Mouse (Mus musculus) kidney, adult 8-10 months (tissue): Measurements from ENCODE around the gene Dynlt1b.
"Not testable (repeated sequence)": the region's sequence is repeated elsewhere in the genome, so short reads cannot be mapped to it uniquely, and the experiment has no call there.

Experiments used
- DNase-seq, 2 experiments: peaks; one replicate each; pipeline ENCODE4 v3.0.0; 2022

Dynlt1b gene

DNA sequence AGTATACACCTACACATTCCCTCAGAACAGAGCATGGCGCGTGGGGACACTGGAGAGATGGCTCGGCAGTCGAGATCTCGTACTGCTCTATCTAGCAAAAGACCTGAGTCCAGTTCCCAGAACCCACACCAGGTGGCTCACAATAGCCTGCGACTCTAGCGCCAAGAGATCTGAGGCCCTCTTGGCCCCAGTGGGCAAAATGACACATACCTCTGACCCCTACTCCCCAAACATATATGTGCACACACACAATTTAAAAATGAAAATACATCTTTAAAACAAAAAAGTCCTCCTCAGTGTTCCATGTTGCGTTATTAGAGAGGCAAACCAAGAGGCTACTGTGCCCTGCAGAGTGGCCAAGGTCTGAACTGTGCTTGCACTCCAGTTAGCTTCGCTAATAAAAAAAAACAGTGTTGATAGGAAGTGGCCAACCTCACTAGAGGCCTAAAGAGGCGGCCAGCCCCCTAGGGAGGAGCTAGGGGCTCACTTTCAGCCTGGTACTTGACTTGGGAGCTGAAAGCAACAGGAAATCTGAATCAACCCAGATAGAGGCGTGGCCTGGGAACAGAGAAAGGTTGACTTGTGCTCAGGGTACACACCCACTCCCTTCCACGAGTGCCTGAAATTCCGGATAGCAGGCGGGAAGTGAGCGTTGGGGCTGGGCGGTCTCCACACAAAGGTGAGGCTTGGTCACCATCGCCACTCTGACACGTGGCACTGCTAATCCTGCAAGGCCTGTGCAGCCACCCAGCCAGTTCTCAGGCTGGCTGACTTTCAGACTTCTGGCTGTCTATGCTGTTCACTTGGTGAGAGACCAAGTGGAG is 37.9 kb downstream of the Dynlt1b start:
- DNase-seq: not testable (repeated sequence)

DNA sequence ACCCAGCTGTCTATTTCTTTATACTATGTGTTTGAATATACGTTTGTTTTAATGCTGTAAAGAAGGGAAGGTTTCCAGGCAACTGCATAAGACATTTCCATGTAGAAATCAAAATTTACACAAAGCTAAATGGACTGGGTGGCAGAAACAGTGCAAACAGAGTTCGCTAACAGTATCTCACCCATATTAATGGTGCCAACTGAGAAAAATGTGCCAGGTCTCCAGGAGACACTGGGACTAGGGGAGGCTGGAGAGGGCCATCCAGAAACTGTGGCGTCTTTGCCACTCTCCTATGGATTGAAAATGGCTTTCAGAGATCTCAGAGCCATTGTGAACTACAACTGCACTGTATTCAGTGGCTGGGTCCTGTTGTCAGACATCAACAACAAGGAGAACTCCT is 40.1 kb downstream of the Dynlt1b start:
- not testable (repeated sequence) for DNase-seq

DNA sequence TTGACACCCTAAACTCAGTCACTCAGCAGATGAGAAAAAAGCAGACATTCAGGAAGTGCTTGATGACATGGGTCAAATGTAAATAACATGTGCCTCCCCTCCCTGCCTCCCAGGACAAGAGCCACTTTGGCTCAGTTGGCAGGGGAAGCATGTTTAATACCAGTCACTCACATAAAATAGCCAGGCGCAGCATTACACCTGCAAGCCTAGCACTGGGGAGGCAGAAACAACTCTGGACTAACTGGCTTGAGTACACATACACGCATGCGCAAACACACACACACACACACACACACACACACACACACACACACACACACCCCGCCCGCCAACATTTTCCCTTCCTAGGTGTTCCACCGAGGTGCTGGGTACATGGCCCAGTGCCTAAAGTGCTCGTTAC is 40.8 kb downstream of the Dynlt1b start:
- DNase-seq: not testable (repeated sequence)

DNA sequence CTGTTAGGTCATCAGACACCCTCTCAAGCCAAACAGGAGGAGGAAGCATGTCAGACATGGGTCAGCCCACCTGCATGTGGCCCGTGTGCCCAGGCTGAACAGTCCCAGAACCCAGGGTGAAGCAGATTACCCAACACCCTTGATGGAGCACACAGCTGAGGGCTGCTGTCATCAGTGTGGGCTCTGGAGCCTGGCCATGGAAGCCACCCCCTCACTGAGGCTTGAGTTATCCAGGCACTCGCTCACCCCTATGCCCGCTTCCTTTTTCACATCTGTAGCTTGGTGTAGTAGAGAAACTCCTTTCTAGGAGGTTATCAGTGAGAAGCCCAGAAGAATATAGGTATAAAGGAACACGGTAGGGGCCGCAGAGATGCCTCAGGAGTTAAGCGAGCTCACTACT is 45.4 kb downstream of the Dynlt1b start:
- DNase-seq: not testable (repeated sequence)

DNA sequence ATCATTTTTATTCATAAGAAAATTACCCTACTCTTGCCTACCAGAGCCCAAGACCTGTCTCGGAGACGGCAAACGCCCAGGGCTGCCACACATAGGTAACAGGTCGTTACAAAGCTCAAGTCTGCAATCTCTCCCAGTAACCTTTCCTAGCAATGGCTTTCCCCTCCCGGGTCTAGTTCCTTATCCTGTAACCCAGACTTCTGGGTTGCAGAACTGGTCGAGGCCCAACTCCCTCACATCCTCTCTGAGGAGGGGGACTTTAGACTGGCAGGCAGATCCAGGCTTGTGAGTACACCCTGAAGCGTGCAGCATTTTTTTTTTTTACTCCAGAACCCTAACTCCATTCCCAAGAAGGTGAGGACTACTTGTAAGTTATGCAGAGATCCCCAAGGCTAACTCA is 46.0 kb downstream of the Dynlt1b start:
- DNase-seq: not testable (repeated sequence)

DNA sequence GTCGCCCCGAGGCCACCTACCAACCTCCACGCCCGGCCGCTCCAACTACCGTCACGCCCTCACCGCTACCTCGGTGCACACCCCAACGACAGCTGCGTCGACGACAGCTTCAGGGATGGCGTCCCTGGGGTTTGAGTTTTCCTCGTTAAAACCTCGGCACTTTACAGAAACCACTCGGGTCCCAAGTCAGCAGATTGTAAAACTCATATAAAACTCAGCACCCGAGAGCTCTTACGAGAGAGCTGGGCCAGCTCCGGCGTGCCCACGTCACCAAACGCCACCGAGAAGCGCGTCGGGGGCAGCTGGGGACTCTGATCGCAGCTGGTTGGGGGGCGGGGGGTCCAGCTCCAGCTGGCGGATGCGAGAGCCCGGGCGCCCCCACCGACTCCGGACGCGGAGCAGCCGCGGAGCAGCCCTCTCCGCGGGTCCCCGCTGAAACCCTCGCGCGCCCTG is 46.6 kb downstream of the Dynlt1b start:
- DNase-seq: not testable (repeated sequence)

DNA sequence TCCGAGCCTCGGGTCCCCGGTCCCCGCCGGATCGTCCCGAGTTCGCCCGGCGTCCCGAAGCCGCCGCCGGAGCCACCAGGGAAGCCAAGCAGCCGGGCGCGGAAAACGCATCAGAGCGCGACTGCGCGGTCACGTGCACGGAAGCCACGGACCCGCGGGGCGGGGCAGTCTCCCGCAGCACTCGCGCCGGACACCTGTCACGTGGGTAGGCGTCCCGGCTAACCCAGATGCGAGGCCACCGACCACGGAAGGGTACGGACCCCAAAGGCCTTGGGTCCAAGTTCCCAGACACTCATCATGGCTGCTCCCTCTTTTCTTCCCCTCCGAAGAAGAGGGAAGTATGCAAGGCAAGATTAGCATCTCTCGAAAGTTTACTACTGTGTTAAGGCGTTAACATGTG is 47.1 kb downstream of the Dynlt1b start:
- DNase-seq: not testable (repeated sequence)

DNA sequence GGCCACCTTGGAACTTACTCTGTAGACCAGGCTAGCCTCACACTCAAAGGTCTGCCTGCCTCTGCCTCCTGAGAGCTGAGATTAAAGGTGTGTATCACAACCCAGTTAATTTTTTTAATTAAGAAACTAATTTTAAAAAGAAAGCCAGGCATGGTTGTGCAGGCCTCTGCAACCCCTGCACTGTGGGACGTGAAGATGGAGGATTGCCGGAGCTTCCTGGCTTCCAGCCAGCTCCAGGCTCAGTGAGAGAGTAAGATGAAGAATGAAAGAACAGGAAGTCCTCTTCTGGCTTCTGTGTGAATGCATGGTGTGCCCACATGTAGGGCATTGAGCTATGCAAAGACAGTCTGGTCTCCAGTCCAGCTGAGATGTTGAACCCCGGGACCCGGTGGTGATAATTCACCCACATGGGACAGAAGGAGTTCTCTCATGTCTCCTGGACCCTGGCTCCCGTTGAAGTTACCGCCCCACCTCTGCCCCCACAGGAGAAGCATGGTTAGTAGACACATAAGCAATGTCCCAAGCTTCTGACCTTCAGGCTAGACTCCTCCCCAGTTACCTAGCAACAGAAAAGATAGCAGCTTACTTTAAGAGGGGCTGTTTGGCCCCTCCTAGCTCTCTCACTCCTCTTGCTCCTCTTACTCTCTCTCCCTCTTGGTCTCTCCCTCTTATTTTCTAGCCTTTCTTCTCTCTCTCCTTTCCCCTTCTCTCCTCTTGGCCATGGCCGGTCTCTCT is 51.1 kb downstream of the Dynlt1b start:
- DNase-seq: not testable (repeated sequence)

DNA sequence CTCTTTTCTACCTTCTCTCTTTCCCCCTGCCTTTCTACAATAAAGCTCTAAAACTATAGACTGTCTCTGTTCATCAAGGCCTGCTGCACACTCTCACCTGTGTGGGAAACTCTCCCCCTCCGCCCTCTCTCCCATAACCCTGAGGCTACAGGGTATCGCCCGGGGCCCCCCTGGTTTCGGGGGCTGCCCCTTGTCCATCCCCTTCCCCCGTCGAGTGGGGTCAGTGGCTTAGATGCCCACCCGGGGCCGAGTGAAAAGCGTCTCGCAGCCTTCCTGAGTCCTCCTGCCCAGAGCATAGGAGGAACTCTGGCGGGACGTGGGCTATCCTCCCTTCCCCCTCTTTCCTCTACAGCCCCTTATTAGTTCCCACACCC is 51.7 kb downstream of the Dynlt1b start:
- not testable (repeated sequence) for DNase-seq

DNA sequence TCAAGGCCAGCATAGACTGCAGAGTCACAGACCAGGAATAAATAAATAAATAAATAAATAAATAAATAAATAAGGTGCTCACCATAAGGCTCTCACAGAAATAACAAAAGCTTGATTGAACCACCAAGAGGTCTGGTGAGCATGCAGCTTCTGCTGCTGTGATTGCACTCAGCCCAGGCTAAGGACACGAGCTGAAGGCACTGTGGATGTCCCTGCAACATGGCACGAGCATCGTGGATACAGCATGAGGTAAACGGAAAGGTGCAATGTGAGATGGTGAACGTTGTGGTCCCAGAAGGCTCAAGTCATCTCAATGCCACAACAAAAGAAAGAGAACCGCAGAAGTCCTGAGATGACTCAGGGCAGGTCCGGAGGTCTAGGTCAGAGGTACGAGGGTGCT is 52.3 kb downstream of the Dynlt1b start:
- not testable (repeated sequence) for DNase-seq
